Comparison of ENCODE assay signal across 10 mouse cellular contexts in genomic region chr8:124754101-124754791, GRCm38 (mm10). TPM values are rescaled to one million over a fixed set of nuclear protein-coding genes. Genes with fewer than 3 reads are reported as not detected.
DNase-seq lines count a peak whose midpoint lies in the region; ATAC-seq and TF ChIP-seq lines count a peak whose summit lies in the region.
"Had no signal": no experiment of that assay in that cellular context is flagged by ENCODE, and none has a peak within 500 bp of the region (broad histone marks: within the 10 kb centered on the region; RNA-seq: fewer than 3 reads in every experiment).

No protein-coding gene starts in this region.

- no peak overlapping the region for H3K4me2 ChIP-seq in liver, embryonic 16.5 days (ENCODE audit: low read depth, low read length)
- H3K4me2 ChIP-seq in heart, embryonic 11.5 days: no peak overlapping the region

- H3K9me3 ChIP-seq in liver, embryonic 16.5 days (replicated peaks; ENCODE audit: control insufficient read depth, low read length): no peaks in the 10 kb centered on the region
- no peaks in the 10 kb centered on the region for H3K9me3 ChIP-seq in heart, embryonic 11.5 days (replicated peaks; ENCODE audit: control insufficient read depth, low read length)

- DNase-seq in left cerebral cortex, postnatal 4 days: peak; percentile 19
- no peak for DNase-seq in left cerebral cortex, postnatal 36 days (ENCODE audit: low spot score in 2 of 2)
- peak; percentile 41 for DNase-seq in embryo, embryonic 11 days
- DNase-seq in kidney, adult 2 months: peak; percentile 56
- no peak for DNase-seq in adrenal gland, adult 2 months
- no peak for DNase-seq in gastrocnemius, postnatal 14 days
- DNase-seq: gastrocnemius, postnatal 25 days had no signal

- no peaks in the 10 kb centered on the region for H3K36me3 ChIP-seq in kidney, adult 2 months (ENCODE audit: control insufficient read depth, insufficient read depth, low read length)
- H3K36me3 ChIP-seq in liver, embryonic 16.5 days (ENCODE audit: control insufficient read depth, insufficient read depth): no peaks in the 10 kb centered on the region
- no peaks in the 10 kb centered on the region for H3K36me3 ChIP-seq in heart, embryonic 11.5 days (ENCODE audit: control insufficient read depth, insufficient read depth, low read length)

- ATAC-seq in liver, embryonic 16.5 days (ENCODE audit: low read depth): peak; percentile 46
- no peak for ATAC-seq in heart, embryonic 11.5 days (replicated peaks; ENCODE audit: insufficient number of reproducible peaks, low FRiP score, low TSS enrichment)

- H3K9ac ChIP-seq in liver, embryonic 16.5 days (ENCODE audit: low read depth, low read length): no peak overlapping the region
- no peak overlapping the region for H3K9ac ChIP-seq in heart, embryonic 11.5 days (ENCODE audit: low read depth, low read length)

- TF ChIP-seq CTCF in kidney, adult 2 months (conservative IDR thresholded peaks at IDR 0.05; ENCODE audit: insufficient read depth, insufficient read length, low read depth, low read length): no peak

- no peaks in the 10 kb centered on the region for H3K27me3 ChIP-seq in kidney, adult 2 months (replicated peaks; ENCODE audit: control insufficient read depth, insufficient read depth, low read length)
- H3K27me3 ChIP-seq in liver, embryonic 16.5 days (ENCODE audit: control insufficient read depth, insufficient read depth, low read depth, low read length): peaks cover 34% of the 10 kb centered on the region
- peaks cover 38% of the 10 kb centered on the region for H3K27me3 ChIP-seq in heart, embryonic 11.5 days (ENCODE audit: control insufficient read depth, insufficient read depth, low read length)

- intact Hi-C loops in left cerebral cortex, postnatal 4 days (cut with DNase I): no loop called here
- intact Hi-C loops in left cerebral cortex, postnatal 36 days (cut with DNase I): no loop called here
- intact Hi-C loops in gastrocnemius, postnatal 14 days (cut with DNase I; ENCODE audit: low total_unique reads): no loop called here

- WGBS in kidney, adult 2 months: 26% methylated on average over 11 of the region's 11 CpGs
- WGBS in liver, embryonic 16.5 days (ENCODE audit: insufficient replicate concordance): 29% methylated on average over 11 of the region's 11 CpGs
- 17% methylated on average over 11 of the region's 11 CpGs for WGBS in heart, embryonic 11.5 days (ENCODE audit: insufficient replicate concordance)

- TF ChIP-seq POLR2A in kidney, adult 2 months (IDR thresholded peaks at IDR 0.05; ENCODE audit: low read depth, low read length): no peak

- H3K4me1 ChIP-seq in kidney, adult 2 months (ENCODE audit: control insufficient read depth, insufficient read depth, low read length): no peaks in the 10 kb centered on the region; the same call in 1 of the 2 replicates
- peaks cover 21% of the 10 kb centered on the region for H3K4me1 ChIP-seq in liver, embryonic 16.5 days (ENCODE audit: control insufficient read depth, low read depth, low read length)
- H3K4me1 ChIP-seq in heart, embryonic 11.5 days (ENCODE audit: control insufficient read depth, insufficient read depth, low read length): peaks cover 20% of the 10 kb centered on the region

- H3K27ac ChIP-seq in kidney, adult 2 months (ENCODE audit: insufficient read depth, low read depth, low read length): peak overlapping the region; percentile 10; the same call in 1 of the 2 replicates
- peak overlapping the region; percentile 75 for H3K27ac ChIP-seq in liver, embryonic 16.5 days (ENCODE audit: low read length)
- H3K27ac ChIP-seq in heart, embryonic 11.5 days (ENCODE audit: low read depth, low read length): no peak overlapping the region

- no peak overlapping the region for H3K4me3 ChIP-seq in kidney, adult 2 months (ENCODE audit: insufficient read depth, low read depth, low read length)
- no peak overlapping the region for H3K4me3 ChIP-seq in liver, embryonic 16.5 days (ENCODE audit: low read depth, low read length)
- no peak overlapping the region for H3K4me3 ChIP-seq in heart, embryonic 11.5 days (ENCODE audit: low read depth, low read length)

RNA-seq across cellular contexts. Expression of gene Fam89a, which starts 2.6 kb away (rescaled TPM):
- under 1 TPM; 0.28 to 0.44 TPM for total RNA-seq in left cerebral cortex, postnatal 4 days (2021)
- under 1 TPM; 0.29 to 0.54 TPM for total RNA-seq in left cerebral cortex, postnatal 36 days (2021)
- 1.9 TPM in 2 replicates for polyA plus RNA-seq in kidney, adult 2 months (2012; rRNA removed)
- 2.1 and 2.3 TPM in 2 replicates for polyA plus RNA-seq in liver, embryonic 16.5 days (2015; fragmentation: Nextera tagmentation; extraction: Ambion mirVana)
- polyA plus RNA-seq in heart, embryonic 11.5 days (2014; fragmentation: Nextera tagmentation; extraction: Ambion mirVana): 2.4 and 3.1 TPM in 2 replicates
- under 1 TPM; 0.28 to 0.43 TPM for total RNA-seq in adrenal gland, adult 2 months (2021)
- polyA plus RNA-seq in adrenal gland, adult 2 months (2012; rRNA removed): 1.0 and 1.6 TPM in 2 replicates
- under 1 TPM; 0.66 to 1.00 TPM for total RNA-seq in gastrocnemius, postnatal 14 days (2021)

RNA-seq across cellular contexts. Expression of gene Arv1, which starts 32.3 kb away (rescaled TPM):
- 10 to 100 TPM; 23.3 to 24.7 TPM for total RNA-seq in left cerebral cortex, postnatal 4 days (2021)
- total RNA-seq in left cerebral cortex, postnatal 36 days (2021): 10 to 100 TPM in 1 of 2 experiments, 1 to 10 TPM in 1; 9.8 to 12.7 TPM
- 8.8 and 13.9 TPM in 2 replicates for polyA plus RNA-seq in kidney, adult 2 months (2012; rRNA removed)
- polyA plus RNA-seq in liver, embryonic 16.5 days (2015; fragmentation: Nextera tagmentation; extraction: Ambion mirVana): 4.8 and 5.7 TPM in 2 replicates
- 14.7 and 20.3 TPM in 2 replicates for polyA plus RNA-seq in heart, embryonic 11.5 days (2014; fragmentation: Nextera tagmentation; extraction: Ambion mirVana)
- 10 to 100 TPM in 1 of 2 experiments, 1 to 10 TPM in 1; 9.2 to 10.7 TPM for total RNA-seq in adrenal gland, adult 2 months (2021)
- polyA plus RNA-seq in adrenal gland, adult 2 months (2012; rRNA removed): 12.8 and 13.9 TPM in 2 replicates
- total RNA-seq in gastrocnemius, postnatal 14 days (2021): 1 to 10 TPM; 2.8 to 3.3 TPM

RNA-seq across cellular contexts. Expression of gene Ttc13, which starts 32.5 kb away (rescaled TPM):
- total RNA-seq in left cerebral cortex, postnatal 4 days (2021): 10 to 100 TPM; 72.6 to 73.2 TPM
- 10 to 100 TPM; 35.6 to 49.9 TPM for total RNA-seq in left cerebral cortex, postnatal 36 days (2021)
- polyA plus RNA-seq in kidney, adult 2 months (2012; rRNA removed): 9.4 and 11.8 TPM in 2 replicates
- 14.2 and 14.6 TPM in 2 replicates for polyA plus RNA-seq in liver, embryonic 16.5 days (2015; fragmentation: Nextera tagmentation; extraction: Ambion mirVana)
- polyA plus RNA-seq in heart, embryonic 11.5 days (2014; fragmentation: Nextera tagmentation; extraction: Ambion mirVana): 39.1 and 41.4 TPM in 2 replicates
- total RNA-seq in adrenal gland, adult 2 months (2021): 10 to 100 TPM; 36.4 to 43.3 TPM
- polyA plus RNA-seq in adrenal gland, adult 2 months (2012; rRNA removed): 14.6 and 16.6 TPM in 2 replicates
- 10 to 100 TPM; 16.9 to 22.3 TPM for total RNA-seq in gastrocnemius, postnatal 14 days (2021)

RNA-seq across cellular contexts. Expression of gene Trim67, which starts 38.6 kb away (rescaled TPM):
- total RNA-seq in left cerebral cortex, postnatal 4 days (2021): 100 to 1,000 TPM; 251 to 271 TPM
- 1 to 10 TPM; 2.0 to 2.4 TPM for total RNA-seq in left cerebral cortex, postnatal 36 days (2021)
- polyA plus RNA-seq in kidney, adult 2 months (2012; rRNA removed): 0.14 and 0.30 TPM in 2 replicates
- 0.02 TPM in 2 replicates for polyA plus RNA-seq in liver, embryonic 16.5 days (2015; fragmentation: Nextera tagmentation; extraction: Ambion mirVana)
- polyA plus RNA-seq in heart, embryonic 11.5 days (2014; fragmentation: Nextera tagmentation; extraction: Ambion mirVana): 0.07 and 0.15 TPM in 2 replicates
- 1 to 10 TPM; 1.4 to 3.5 TPM for total RNA-seq in adrenal gland, adult 2 months (2021)
- polyA plus RNA-seq in adrenal gland, adult 2 months (2012; rRNA removed): 0.52 and 1.0 TPM in 2 replicates
- under 1 TPM; 0.07 to 0.18 TPM for total RNA-seq in gastrocnemius, postnatal 14 days (2021)
- total RNA-seq: MEL had no signal

Comparison
In these comparisons a context has a peak if more than half of its experiments do, and no peak if none do; other contexts are left out.
1. DNase-seq: peak in left cerebral cortex, postnatal 4 days (single experiment), embryo, embryonic 11 days (single experiment) and kidney, adult 2 months (single experiment); none in left cerebral cortex, postnatal 36 days (0 of 2), adrenal gland, adult 2 months (single experiment) and gastrocnemius, postnatal 14 days (single experiment).